Mouse (Mus musculus) E14TG2a.4 (cell line): ENCODE results near the gene Mgam.
"Not testable (repeated sequence)": the region's sequence is repeated elsewhere in the genome, so short reads cannot be mapped to it uniquely, and the experiment has no call there.

Experiments used
- H3K27me3 ChIP-seq: 2 replicates; pipeline ENCODE4 v1.6.1; 2014; ENCODE audit warnings: low read length, control low read depth; ENCODE audit not compliant: insufficient read depth
- H3K36me3 ChIP-seq: 2 replicates; pipeline ENCODE4 v1.6.1; 2014; ENCODE audit warnings: low read length, control low read depth; ENCODE audit not compliant: insufficient read depth
- H3K4me1 ChIP-seq: replicated peaks from 2 replicates; pipeline ENCODE4 v1.6.1; 2014; ENCODE audit warnings: low read depth, low read length, control low read depth
- H3K4me3 ChIP-seq: replicated peaks from 2 replicates; pipeline ENCODE4 v1.5.1; 2014; ENCODE audit warnings: mild to moderate bottlenecking, low read length
- H3K9me3 ChIP-seq: 2 replicates; pipeline ENCODE4 v1.6.1; 2014; ENCODE audit warnings: low read length, control low read depth
- CTCF ChIP-seq: conservative IDR thresholded peaks from 2 replicates; pipeline ENCODE4 v1.5.1; 2014; ENCODE audit warnings: low read length
- NANOG ChIP-seq: IDR thresholded peaks from 2 replicates; pipeline ENCODE4 v1.6.1; 2014; ENCODE audit warnings: borderline replicate concordance, low read length, mixed read lengths
- POU5F1 ChIP-seq: IDR thresholded peaks from 2 replicates; pipeline ENCODE4 v1.6.1; 2014; ENCODE audit warnings: low read length, borderline replicate concordance

The Mgam gene

GRCm38 (mm10) chr6:40628406-40629000, at the start of gene Mgam:
Gene Mgam (plus strand): TSS chr6:40628831.
- no peaks in the 10 kb centered on the region for H3K27me3 ChIP-seq
- TF ChIP-seq POU5F1 (no peak), NANOG (no peak), CTCF (no peak)
- no peaks in the 10 kb centered on the region for H3K9me3 ChIP-seq
- H3K4me3 ChIP-seq: no peak within 1 kb of the TSS
- H3K4me1 ChIP-seq: no peaks in the 10 kb centered on the region
- no peaks in the 10 kb centered on the region for H3K36me3 ChIP-seq

GRCm38 (mm10) chr6:40584336-40584735, 44.3 kb upstream of the Mgam start:
- TF ChIP-seq NANOG: no peak
- TF ChIP-seq POU5F1: no peak
- TF ChIP-seq CTCF: no peak
- no peaks in the 10 kb centered on the region for H3K27me3 ChIP-seq
- no peaks in the 10 kb centered on the region for H3K9me3 ChIP-seq
- no peak overlapping the region for H3K4me3 ChIP-seq
- H3K4me1 ChIP-seq: no peaks in the 10 kb centered on the region
- H3K36me3 ChIP-seq: no peaks in the 10 kb centered on the region

- H3K4me3 ChIP-seq: no peak within 1 kb of the TSS
- H3K36me3 ChIP-seq: no peaks in the 10 kb centered on the region
- H3K27me3 ChIP-seq: no peaks in the 10 kb centered on the region
- no peaks in the 10 kb centered on the region for H3K9me3 ChIP-seq
- H3K4me1 ChIP-seq: no peaks in the 10 kb centered on the region
- TF ChIP-seq POU5F1: no peak
- no peak for TF ChIP-seq CTCF
- TF ChIP-seq NANOG: no peak
Measured at GRCm38 (mm10) chr6:40585645-40586044, 43.0 kb upstream of the Mgam start, which contains the start of gene Clec5a. Gene Clec5a (minus strand): TSS chr6:40585821.

GRCm38 (mm10) chr6:40588346-40588745, 40.3 kb upstream of the Mgam start:
- Histone ChIP-seq H3K4me3 (no peak overlapping the region), H3K4me1 (no peaks in the 10 kb centered on the region), H3K9me3 (no peaks in the 10 kb centered on the region), H3K27me3 (no peaks in the 10 kb centered on the region), H3K36me3 (no peaks in the 10 kb centered on the region)
- TF ChIP-seq CTCF: no peak
- no peak for TF ChIP-seq NANOG
- no peak for TF ChIP-seq POU5F1

- Histone ChIP-seq H3K36me3 (no peaks in the 10 kb centered on the region), H3K4me3 (no peak overlapping the region), H3K4me1 (peaks cover 4% of the 10 kb centered on the region; the same call in 1 of the 2 replicates), H3K9me3 (no peaks in the 10 kb centered on the region), H3K27me3 (no peaks in the 10 kb centered on the region)
- no peak for TF ChIP-seq CTCF
- TF ChIP-seq POU5F1: no peak
- no peak for TF ChIP-seq NANOG
Measured at GRCm38 (mm10) chr6:40594804-40595550, 33.7 kb upstream of the Mgam start.

GRCm38 (mm10) chr6:40598546-40598945, 30.1 kb upstream of the Mgam start:
- not testable (repeated sequence) for H3K27me3 ChIP-seq, H3K36me3 ChIP-seq, H3K4me3 ChIP-seq, H3K9me3 ChIP-seq, H3K4me1 ChIP-seq

GRCm38 (mm10) chr6:40607431-40607830, 21.2 kb upstream of the Mgam start:
- TF ChIP-seq CTCF: no peak
- no peak for TF ChIP-seq NANOG
- TF ChIP-seq POU5F1: no peak
- Histone ChIP-seq H3K36me3 (no peaks in the 10 kb centered on the region), H3K4me1 (no peaks in the 10 kb centered on the region), H3K27me3 (no peaks in the 10 kb centered on the region), H3K4me3 (no peak overlapping the region), H3K9me3 (no peaks in the 10 kb centered on the region)

GRCm38 (mm10) chr6:40610244-40610643, 18.4 kb upstream of the Mgam start:
- Histone ChIP-seq H3K4me3 (no peak overlapping the region), H3K27me3 (no peaks in the 10 kb centered on the region; the same call in 1 of the 2 replicates), H3K36me3 (no peaks in the 10 kb centered on the region), H3K9me3 (no peaks in the 10 kb centered on the region), H3K4me1 (no peaks in the 10 kb centered on the region)
- no peak for TF ChIP-seq CTCF
- no peak for TF ChIP-seq NANOG
- no peak for TF ChIP-seq POU5F1
